Mouse (Mus musculus) brain, embryonic 14.5 days (tissue): ENCODE measurements around the gene Gm28230. TPM values are rescaled to one million over a fixed set of nuclear protein-coding genes. Genes with fewer than 3 reads are reported as not detected.

ENCODE experiments used
- DNase-seq: peaks from one replicate; pipeline ENCODE4 v3.0.0-alpha.2; 2011; ENCODE audit warnings: low read depth
- CTCF ChIP-seq: fragments of 200-500 bp; IDR thresholded peaks from 2 replicates; pipeline ENCODE4 v1.5.1; 2012; ENCODE audit warnings: inconsistent platforms, mild to moderate bottlenecking, moderate library complexity, borderline replicate concordance; ENCODE audit not compliant: insufficient read depth, insufficient read length; ENCODE audit errors: extremely low read depth
- POLR2A ChIP-seq: fragments of 200-500 bp; IDR thresholded peaks from 2 replicates; pipeline ENCODE4 v1.6.1; 2012; ENCODE audit warnings: mild to moderate bottlenecking, inconsistent platforms, borderline replicate concordance; ENCODE audit not compliant: poor library complexity, insufficient read depth, insufficient read length, severe bottlenecking; ENCODE audit errors: extremely low read depth
- polyA plus RNA-seq: library from polyadenylated mRNA; depleted of rRNA; stranded (reverse); fragments of >200 nt; gene quantifications from 2 replicates; pipeline ENCODE4 v1.2.3, GENCODE M21; 2012

Gm28230 gene
- polyA plus RNA-seq, 1 experiment, result 1.7 TPM

GRCm38 (mm10) chr2:74701949-74702819 is 24.3 kb upstream of the Gm28230 start:
- TF ChIP-seq CTCF (peak; percentile 95), POLR2A (no peak)
- peak; percentile 91 for DNase-seq

GRCm38 (mm10) chr2:74702820-74703219 is 23.7 kb upstream of the Gm28230 start:
- no peak for DNase-seq
- TF ChIP-seq POLR2A (no peak), CTCF (no peak)

- no peak for DNase-seq
- TF ChIP-seq POLR2A (no peak), CTCF (no peak)
These were observed 23.2 kb upstream of the Gm28230 start for GRCm38 (mm10) chr2:74703317-74703716.

- TF ChIP-seq POLR2A, result no peak
- TF ChIP-seq CTCF, result no peak
- no peak for DNase-seq
These were observed 22.7 kb upstream of the Gm28230 start for GRCm38 (mm10) chr2:74703720-74704392.

- TF ChIP-seq POLR2A, result no peak
- no peak for TF ChIP-seq CTCF
- DNase-seq, result no peak
These were observed 22.0 kb upstream of the Gm28230 start, which contains the start of gene Hoxd8 for GRCm38 (mm10) chr2:74704393-74704998. TSS of gene Hoxd8 (plus strand) at chr2:74704615.

DNA sequence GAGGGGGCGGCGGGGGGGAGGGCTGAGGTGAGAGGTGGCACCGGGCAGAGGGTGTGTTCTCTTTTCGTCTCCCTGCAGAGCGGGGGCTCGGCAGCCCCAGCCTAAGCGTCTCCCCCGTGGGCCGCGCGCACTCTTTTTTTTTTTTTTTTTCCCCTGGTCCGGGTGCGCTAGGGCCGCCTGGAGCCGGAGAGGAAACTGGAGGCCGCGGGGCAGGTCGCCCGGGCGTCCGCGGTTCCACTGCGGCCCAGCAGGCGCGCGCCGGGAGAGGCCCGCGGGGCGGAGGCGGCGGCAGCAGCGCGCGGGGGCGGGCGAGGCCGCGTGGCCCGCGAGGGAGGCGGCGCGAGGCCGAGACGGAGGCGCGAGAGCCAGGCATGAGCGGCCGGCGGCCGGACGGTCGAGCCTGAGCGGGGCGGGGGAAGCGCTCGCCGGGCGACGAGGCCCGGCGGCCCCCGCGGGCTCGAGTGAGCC is 21.5 kb upstream of the Gm28230 start:
- TF ChIP-seq POLR2A (no peak), CTCF (no peak)
- no peak for DNase-seq

DNA sequence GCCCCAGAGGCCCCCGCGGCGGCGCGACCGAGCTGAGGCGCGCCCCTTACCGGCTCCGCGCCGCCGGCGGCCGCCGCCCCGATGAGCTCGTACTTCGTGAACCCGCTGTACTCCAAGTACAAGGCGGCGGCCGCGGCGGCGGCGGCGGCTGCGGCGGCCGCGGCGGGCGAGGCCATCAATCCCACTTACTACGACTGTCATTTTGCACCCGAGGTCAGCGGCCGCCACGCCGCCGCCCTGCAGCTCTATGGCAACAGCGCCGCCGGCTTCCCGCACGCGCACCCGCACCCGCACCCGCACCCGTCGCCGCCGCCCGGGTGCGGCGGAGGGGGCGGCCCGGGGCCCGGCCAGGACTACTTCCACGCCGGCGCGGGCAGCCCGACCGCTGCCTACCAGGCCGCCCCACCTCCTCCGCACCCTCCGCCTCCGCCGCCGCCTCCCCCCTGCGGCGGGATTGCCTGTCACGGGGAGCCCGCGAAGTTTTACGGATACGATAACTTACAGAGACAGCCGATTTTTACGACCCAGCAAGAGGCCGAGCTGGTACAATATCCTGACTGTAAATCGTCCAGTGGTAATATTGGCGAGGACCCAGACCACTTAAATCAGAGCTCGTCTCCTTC is 20.9 kb upstream of the Gm28230 start:
- no peak for DNase-seq
- no peak for TF ChIP-seq POLR2A
- no peak for TF ChIP-seq CTCF

- DNase-seq, result no peak
- TF ChIP-seq CTCF (no peak), POLR2A (no peak)
These were observed 20.1 kb upstream of the Gm28230 start for GRCm38 (mm10) chr2:74706393-74706960.

DNA sequence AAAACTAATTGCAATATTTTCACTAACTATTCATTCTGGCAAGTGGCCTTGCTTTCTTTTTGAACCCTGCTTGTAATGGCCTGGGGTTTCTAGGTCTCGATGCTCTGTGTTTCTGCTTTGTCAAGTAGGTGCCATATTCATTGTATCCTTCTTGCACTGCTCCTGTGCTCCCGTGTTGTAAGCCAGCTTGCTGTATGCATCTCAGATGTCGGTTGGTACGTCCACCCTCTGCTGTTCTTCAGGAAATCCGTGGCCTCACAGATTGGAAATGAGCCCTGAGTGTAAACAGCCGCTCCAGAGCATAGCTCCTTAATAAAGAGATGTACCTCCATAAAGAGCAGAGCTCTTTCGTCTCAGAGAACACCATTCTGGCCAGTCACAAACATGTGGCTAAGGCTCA is 18.9 kb upstream of the Gm28230 start:
- no peak for TF ChIP-seq POLR2A
- TF ChIP-seq CTCF, result no peak

DNA sequence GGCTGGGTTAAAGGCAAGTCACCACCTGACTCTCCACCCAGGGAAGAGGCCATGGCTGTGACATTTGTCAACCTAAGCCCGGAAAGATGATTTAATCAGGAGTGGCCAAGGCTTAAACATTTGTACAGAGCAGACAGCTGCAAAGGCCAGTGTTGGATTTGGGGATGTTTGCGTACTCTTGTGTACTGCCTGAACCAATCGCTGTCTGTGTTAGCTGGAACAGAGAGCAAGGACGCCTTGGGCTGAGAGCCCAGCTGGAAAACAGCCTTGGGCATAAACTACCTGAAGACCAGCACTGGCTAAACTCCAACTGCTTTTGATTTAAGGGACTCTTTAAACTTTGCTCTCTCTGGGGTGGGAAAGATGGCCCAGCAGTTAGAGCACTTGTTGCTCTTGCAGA is 17.9 kb upstream of the Gm28230 start:
- no peak for TF ChIP-seq CTCF
- no peak for TF ChIP-seq POLR2A
- no peak for DNase-seq

More for the DNA sequence above, 18.9 kb upstream of the Gm28230 start:
- no peak for DNase-seq
